Mouse (Mus musculus) mature B cell (primary cell): ENCODE results near the gene Gm28053.
"Not testable (repeated sequence)": the region's sequence is repeated elsewhere in the genome, so short reads cannot be mapped to it uniquely, and the experiment has no call there.

Source experiments
- in situ Hi-C: fragments of 300-500 bp; cut with MboI; formaldehyde crosslinking; loops from 2 replicates; pipeline ENCODE4 v1.14.3; 2019

The Gm28053 gene

DNA sequence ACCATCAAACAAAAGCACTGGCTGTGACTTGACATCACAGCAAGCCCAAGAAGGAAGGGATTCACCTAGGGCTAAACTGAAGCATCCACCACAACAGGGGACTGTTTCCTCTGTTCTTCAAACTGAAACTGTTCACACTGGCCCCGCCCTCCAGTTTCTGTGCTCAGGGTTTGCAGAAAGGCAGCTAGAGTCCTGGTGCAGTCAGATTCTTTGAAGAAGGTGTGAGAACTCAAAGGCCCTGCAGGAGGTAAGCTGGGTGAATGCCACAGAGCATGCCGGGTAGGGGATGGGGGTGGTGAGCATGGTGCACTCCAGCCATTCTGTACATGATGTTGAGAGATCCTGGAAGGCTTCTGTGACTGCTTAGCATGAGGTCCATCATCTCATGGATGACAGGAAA is at the start of gene Gm28053, which contains the start of gene Gimap7:
Gene Gm28053 (plus strand): TSS at position 153 of the 400 bp plus-strand sequence.
Gene Gimap7 (plus strand): TSS at position 167 of the 400 bp plus-strand sequence.
- in situ Hi-C loops, result no loop called here

DNA sequence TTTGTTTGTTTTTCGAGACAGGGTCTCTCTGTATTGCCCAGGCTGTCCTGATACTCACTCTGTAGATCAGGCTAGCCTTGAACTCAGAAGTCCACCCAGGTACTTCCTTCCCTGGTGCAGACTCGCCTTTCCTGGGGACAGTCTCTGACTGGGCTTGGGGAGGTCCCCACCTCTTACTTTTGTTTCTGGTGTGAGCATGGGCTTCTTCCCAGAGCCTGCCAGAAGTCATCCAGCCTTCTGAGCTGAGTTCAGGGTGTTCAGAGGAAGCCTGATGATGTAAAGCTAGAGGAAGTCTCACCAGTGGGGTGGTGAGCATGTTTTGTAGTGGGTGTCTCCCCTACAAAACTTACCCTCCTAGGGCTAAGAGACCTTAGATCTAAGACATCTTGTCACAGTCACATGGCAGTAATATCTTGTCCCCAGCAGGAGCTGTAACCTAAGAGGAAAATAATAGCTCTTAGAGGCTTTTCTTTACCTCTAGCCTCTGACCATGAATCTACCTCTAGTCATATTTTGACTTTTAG is 48.9 kb upstream of the Gm28053 start:
- in situ Hi-C loops, result no loop called here

DNA sequence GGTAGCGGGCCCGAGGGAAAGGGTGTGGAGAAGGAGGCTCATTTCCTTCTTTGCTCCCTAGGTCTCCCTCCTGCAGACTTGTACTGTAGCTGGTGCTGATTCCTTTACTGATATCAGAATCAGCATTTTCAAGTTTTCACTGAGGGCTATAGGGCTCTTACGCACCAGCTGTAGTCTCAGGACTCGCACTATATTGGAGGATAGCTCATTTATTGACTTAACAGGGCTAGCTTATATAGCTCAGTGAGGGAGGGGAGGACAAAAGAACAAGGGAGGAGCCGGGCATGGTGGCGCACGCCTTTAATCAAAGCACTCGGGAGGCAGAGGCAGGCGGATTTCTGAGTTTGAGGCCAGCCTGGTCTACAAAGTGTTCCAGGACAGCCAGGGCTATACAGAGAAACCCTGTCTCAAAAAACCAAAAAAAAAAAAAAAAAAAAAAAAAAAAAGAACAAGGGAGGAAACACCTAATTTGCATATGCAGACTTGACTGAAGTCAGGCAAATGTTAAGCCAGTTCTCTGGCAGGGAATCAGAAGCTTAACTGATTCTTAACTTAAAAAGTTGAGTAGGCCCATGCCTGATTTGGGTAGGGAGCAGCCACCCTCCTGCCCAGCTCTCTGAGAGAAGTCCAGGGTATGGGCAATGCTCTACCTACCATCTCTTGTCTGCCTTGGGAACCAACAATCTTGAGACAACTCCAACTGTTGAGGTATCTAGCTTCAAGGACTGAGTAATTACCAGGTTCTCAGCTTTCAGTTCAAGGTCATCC is 43.9 kb upstream of the Gm28053 start:
- in situ Hi-C loops, result no loop called here

DNA sequence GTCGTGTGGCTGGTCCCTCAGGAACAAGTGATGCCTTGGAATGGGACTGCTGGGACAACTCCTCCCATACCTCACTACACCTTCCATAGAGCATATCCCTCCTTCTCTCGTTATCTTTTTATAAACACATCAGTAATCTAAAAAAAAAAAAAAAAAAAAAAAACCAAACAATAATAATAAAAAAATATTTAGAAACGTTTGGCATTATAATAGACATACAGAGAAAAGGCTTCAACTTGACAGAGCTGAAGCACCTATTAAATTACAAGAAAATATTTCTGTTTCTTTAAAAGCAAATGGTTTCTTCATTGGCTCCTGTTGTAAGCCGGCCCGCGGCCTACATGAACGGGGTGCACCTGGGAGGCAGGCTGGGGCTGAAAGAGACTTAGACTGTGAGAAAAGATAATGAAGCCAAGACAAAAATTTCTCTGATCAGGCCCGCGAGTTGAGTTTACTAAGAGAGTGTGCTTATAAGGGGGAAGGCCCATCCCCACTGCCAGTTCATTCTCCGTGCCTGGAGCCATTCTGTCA is 42.9 kb upstream of the Gm28053 start:
- in situ Hi-C loops, result no loop called here

DNA sequence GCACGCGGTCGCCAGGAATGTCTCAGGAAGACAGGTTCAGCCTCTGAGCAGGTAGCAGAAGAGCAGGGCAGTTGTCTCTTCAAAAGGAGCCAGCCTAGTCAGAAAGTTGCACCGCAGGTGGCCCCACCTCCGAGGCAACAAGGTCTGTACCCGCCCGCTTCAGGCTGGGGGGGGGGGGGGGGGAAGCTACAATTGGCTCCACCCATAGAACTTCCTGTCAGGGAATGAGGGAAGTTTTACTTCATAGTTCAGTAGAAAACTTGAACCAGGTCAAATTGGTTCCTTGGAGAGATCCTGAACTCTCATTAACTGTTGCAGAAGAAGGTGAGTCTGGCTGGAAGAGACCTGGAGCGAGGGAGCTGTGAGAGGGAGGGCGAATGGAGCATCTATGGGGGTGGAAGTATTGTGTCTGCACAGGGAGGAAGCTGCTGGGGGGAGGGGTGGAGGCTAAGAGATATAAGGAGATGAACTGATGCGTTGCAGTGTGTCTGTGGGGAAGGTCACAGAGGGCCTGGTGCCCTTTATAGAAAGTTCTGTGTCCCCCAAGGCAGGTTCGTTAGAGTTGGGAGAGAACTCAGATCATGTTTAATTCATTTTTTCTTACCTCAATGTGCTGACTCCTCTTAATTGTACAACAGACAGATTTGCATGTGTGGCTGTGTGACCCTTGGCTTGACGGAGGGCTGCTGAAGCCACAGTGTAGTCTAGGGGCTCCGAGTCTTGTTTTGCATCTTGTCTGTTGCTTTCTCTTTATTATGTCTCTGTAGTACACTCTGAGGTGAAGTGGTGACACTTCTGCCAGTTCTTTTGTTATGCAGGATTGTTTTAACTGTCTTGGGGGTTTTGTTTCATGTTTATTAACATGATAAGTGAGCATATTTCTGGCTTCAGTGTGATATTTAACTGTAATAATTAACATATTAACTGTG is 42.2 kb upstream of the Gm28053 start, which contains the start of gene Gimap9:
Gene Gimap9 (plus strand): TSS at position 199 of the 929 bp plus-strand sequence.
- in situ Hi-C loops, result no loop called here

DNA sequence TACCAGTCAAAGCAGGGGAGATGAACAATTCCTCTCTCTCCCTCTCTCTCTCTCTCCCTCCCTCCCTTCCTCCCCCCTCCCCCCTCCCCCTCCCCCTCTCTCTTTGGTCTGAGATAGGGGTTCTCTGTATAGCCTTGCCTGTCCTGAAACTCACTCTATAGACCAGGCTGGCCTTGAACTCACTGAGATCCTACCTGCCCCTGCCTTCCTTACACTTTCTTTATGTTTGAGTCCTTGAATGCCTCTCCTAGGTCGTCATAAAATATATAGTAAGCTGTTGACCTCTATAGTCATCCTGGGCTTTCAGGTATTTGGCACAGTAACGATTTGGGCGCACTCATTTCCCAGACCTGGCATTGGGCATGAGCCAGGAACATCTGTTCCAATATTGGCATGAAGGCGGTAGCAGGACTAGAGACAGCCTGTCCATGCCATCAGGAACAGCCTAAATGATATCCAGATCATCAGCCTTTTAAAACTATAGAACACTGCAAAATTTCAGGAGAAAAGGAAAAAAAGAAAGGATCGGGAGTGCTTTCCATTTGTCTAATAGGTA is 41.5 kb upstream of the Gm28053 start:
- in situ Hi-C loops, result no loop called here

DNA sequence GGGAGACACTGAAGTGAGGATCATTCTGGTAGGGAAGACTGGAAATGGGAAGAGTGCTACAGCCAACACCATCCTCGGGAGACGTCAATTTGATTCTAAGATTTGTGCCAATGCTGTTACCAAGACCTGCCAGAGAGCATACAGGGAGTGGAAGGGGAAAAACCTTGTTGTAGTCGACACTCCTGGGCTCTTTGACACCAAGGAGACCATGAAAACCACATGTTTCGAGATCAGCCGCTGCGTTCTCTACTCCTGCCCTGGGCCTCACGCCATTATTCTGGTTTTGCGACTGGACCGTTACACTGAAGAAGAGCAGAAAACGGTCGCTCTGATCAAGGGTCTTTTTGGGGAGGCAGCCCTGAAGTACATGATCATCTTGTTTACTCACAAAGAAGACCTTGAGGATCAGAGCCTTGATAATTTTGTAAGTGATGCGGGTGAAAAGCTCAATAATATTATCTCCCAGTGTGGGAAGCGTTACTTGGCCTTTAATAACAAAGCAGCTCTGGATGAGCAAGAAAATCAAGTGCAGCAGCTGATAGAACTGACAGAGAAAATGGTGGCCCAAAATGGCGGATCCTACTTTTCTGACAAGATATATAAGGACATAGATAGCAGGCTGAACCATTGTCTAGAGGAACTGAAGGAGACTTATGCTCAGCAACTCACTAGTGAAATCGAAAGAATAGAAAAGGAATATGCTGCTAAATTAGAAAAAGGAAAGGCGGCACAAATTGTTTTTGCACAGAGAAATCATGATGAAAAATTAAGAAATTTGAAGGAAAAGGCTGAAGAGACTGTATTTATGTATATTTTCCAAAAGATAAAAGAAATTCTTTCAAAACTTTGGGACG is 40.7 kb upstream of the Gm28053 start:
- in situ Hi-C loops, result no loop called here

DNA sequence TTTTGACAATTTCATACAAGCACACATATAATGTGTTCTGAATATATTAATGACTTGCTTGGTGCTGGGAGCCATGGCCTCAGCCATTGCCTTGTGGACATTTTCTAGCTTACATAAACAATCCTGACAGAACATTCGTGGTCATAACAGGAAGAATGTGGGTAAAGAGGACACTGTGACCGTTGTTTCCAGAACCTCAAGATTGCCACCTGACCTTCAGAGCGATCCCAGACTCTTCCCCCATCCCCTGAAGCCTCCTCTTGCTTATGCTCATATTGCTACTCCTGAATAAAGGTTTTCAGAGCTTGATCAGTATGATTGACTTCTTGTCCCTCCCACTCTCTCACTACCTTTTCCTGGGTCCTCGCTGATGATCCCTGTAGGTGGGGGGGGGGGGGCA is 40.0 kb upstream of the Gm28053 start:
- in situ Hi-C loops, result no loop called here

DNA sequence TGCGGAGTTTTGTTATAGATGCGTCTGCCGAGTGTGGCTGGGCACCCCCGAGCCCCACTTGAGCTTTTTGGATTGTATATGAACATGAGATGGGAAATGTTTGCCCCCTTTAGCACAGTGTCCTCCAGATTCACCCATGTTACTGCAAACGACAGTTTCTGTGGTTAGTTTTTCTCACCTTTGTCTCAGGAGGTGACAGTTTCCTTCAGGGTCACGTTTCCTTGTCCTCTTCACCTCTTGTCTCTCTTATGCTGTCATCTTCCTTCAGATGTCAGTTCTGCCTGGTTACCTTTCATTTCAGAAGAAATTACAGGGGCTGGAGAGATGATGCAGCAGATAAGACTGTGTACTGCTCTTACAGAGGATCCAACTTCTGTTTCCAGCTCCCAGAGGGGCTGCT is 38.7 kb upstream of the Gm28053 start:
- in situ Hi-C loops, result no loop called here

DNA sequence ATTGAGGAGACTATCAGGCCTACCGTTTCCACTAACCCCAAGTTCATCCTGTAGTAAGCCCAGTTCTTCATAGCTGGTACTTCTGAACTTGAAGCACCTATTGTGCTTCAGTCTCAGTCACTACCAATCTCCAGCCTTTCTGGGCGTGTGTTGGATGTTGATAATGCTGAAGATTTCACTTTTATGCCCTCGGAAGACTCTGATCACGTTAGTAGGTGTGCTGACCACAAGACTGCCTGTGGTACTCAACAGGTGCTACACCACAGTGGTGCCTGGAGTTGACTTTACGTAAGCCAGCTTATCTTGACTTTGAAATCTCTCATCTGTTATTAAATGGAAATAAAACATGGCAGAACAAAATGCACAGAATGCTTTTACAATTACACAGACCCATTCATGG is 38.0 kb upstream of the Gm28053 start:
- in situ Hi-C loops, result no loop called here

DNA sequence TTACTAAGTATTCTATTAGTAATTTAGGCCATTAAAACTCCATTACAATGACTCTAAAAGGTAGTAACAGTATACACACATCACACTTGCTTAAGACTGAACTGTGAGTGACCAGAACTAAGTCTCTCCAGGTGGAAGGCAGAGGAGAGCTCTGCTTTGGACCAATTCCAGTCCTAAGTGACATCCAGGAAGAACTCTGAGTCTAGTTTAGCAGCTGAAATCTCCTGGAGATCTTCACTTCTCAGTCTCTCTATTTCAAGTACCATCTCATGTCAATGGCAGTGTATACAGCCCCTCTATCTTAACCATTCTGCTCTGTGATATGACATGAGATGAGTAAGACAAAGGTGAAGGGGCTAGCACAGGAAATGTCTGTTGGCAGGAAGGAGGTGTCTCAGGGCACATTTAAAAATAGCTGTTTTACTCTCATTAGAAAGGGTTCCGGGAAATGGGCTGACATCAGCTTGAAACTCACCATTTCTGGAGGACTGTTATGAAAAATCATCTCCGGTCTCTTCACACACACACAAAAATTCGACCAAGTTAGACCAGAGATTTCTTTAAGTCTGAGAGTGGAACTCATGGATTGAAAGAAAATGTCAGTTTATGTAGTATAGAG is 36.8 kb upstream of the Gm28053 start:
- in situ Hi-C loops, result no loop called here

DNA sequence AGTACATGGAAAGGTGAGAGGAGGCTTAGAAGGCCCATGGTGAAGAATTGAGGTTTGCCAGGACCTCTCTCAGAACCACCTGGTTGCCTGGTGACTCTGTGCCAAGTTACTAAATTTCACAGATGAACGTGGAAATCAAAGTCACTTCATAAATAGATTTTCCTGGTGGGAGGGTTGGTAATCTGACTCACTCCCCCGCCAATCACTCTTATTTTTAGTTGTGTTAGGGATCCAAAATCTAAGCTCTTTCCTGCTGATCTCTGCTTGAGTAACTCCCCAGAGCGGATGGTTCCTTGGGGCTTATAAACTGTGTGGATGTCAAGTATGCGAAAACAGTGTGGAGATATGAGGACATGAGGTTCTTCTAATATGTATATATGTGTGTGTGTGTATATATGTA is 36.1 kb upstream of the Gm28053 start:
- in situ Hi-C loops, result no loop called here

DNA sequence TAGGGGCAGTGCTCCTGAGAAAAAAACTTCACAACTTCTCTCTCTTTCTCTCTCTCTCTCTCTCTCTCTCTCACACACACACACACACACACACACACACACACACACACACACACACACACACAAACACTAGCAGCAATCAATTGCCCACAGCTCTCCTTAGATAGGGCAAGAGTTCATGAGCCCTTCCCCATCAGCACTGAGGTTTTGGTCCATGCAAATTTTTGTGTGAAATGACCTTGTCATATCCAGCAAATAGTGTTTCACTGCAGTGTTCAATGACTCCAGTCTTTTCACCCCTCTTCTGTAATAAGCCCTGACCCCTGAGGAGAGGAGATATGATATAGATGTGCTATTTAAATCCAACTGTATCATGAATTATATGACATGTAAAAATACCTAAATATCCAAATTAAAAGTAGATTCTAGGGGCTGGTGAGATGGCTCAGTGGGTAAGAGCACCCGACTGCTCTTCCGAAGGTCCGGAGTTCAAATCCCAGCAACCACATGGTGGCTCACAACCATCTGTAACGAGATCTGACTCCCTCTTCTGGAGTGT is 35.1 kb upstream of the Gm28053 start:
- in situ Hi-C loops, result not testable (repeated sequence)

DNA sequence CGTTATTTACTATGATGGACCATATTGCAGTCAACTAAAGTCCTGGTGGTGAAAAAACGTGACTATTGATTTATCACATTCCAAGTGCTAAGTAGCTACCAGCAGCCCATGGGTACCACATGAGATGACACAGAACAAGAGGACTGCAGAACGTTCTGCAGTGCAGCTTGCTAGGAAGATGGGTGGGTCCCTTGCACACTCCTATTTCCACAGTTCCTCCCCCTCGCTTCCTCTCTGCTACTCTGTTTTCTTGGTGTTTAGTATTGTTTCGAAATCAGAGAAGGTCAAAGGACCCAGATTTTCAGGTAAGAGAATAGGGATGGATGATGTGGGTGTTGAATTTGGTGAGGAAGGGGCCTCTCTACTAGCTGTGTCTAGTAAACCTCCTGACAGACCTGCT is 34.1 kb upstream of the Gm28053 start, which contains the start of gene Gimap4:
Gene Gimap4 (plus strand): TSS at position 231 of the 400 bp plus-strand sequence.
- in situ Hi-C loops, result no loop called here

DNA sequence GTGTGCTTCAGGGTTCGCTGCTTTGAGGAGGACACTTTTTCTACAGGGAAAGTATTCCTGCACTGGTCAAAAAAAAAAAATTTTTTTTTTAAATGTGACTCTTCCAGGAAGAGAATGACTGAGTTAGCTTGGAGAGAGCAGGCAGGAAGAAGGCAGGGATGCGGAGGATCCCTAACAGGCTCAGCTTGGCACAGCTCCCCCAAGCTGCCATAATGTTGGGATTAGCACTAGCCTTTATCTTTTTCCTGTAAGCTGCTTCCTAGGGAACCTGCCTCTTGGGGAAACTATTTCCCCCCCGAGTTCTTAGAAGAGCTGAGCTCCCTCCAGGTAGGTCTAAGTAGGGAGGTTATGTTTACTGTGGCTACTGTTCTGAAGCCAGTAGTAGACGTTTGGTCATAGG is 33.6 kb upstream of the Gm28053 start:
- in situ Hi-C loops, result no loop called here

DNA sequence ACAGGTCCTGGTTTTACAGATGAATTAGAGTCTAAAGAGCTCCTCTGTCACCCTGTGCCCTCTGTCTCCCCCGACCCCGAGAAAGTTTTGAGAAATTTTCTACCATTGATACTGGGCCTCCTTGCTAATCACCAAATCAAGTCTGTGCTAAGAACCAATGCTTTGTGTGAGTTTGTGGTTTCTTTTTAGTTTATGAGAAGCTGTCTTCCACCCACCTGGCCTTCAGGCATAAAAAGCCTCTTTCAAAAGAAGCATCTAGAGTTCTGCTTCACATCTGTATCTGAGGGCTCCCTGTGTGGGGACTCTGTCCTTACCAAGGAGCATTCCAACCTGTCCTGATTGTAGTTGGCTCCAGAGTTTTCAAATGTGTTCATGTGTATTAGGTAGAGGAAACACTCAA is 33.2 kb upstream of the Gm28053 start:
- in situ Hi-C loops, result no loop called here

DNA sequence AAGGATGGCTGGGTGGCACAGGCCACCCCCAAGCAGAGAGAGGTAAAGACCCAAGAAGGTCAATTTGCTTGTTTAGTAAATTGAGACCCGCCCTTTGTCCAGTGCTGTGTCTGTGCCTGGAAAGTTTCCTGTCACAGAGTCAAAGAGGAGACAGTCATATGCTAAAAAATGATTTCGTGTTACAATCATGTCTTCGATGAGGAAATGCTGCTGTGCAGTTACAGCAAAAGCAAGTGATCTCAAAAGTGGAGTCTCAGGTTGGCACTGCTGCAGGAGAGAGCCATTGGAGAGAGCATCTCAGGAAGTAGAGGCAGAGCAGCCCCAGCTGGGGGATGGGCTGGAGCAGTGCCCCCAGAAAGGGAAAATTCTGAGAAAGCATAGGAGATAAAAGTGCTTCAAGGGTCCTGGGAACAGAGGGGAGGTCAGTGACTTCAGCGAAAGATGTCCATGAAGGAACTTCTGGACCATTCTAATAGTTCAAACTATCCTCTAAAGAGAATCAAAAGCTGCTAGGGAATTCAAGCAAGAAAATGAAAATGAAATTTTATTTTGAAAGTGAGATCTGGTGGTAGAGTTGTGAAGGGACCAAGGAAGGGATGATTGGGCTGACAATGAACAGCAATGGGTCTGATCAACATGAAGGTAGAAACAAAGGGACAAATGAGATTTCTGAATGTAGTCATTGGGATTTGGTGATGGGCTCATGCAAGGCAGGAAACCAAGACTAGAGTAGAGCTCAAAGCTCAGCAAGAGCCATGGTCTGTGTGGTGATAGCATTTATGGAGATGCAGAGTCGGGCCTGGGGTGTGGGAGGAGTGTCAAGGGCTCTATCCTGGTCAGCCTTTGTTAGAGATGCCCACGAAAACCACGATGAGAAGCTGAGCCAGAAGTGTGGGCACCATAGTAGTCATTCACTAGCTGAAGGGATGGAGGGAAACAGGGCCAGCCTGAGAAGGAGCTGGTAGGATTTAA is 32.4 kb upstream of the Gm28053 start:
- in situ Hi-C loops, result no loop called here

DNA sequence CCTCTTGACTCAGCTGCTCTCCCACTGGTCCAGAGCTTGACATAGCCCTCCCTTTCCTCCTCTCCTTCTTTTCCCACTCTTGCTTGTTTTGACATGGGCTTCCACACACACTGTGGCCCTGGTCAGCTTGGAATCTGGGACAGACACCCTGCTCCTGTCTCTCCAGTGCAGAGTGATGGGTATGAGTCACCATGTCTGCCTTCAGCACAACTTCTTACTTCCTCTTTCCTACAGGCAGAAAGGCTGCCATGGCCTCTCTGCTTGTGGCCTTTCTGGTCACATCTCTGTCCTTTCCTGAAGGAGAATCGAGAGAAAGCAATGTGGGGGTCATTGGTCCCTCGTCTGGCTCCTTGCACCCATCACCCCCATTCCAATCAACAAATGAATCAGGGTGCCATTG is 31.3 kb upstream of the Gm28053 start:
- in situ Hi-C loops, result no loop called here

DNA sequence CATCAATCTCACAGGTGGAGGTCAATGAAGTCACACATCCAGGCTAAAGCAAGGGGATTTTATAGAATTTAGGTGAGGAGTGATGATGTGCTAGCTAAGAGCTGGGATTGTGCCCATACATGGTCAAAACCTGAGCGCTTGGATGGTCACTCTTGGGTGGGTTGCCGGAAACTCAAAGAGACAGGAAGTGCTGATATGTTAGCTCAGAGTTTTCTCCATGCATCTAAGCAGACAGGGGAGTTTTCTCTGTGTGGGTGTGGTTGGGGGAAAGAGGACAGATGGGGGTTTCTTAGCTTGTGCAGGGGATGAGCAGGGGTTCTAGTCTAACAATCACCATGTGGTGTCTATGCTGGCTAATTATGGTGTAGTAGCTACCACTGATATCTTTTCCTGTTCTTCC is 29.1 kb upstream of the Gm28053 start:
- in situ Hi-C loops, result no loop called here
